ENCODE assay signal across 1 mouse cellular context in genomic region chr7:28601668-28602067, GRCm38 (mm10).
TF ChIP-seq lines count a peak whose summit lies in the region.

No protein-coding gene starts in this region.

TF ChIP-seq in MEL, 35 proteins besides CTCF, POLR2A, EP300 and RAD21 (continued from another document):
- no peak for TF ChIP-seq ZMIZ1 (IDR thresholded peaks at IDR 0.05; ENCODE audit: low read depth, low read length)
- peak; percentile 79 for TF ChIP-seq MAZ (IDR thresholded peaks at IDR 0.05; ENCODE audit: low read depth, low read length)
- TF ChIP-seq ZC3H11A (IDR thresholded peaks at IDR 0.05; ENCODE audit: low read depth, low read length): peak; percentile 81
- no peak for TF ChIP-seq CHD2 (IDR thresholded peaks at IDR 0.05; ENCODE audit: low read length)
- no peak for TF ChIP-seq MYB (IDR thresholded peaks at IDR 0.05; ENCODE audit: low read depth, low read length)
- TF ChIP-seq HCFC1 (IDR thresholded peaks at IDR 0.05; ENCODE audit: low read depth, low read length): 0 out of 2 replicates have a peak, but pooled peaks have one; percentile 29
- TF ChIP-seq TBP (IDR thresholded peaks at IDR 0.05; ENCODE audit: low read depth, low read length): no peak
- no peak for TF ChIP-seq MYC (IDR thresholded peaks at IDR 0.05; ENCODE audit: low read depth, low read length)
- no peak for TF ChIP-seq MEF2A (IDR thresholded peaks at IDR 0.05; ENCODE audit: extremely low read depth, insufficient replicate concordance, low read depth, low read length, poor library complexity, severe bottlenecking)
- peak; percentile 61; the same call in 1 of the 2 replicates for TF ChIP-seq SIN3A (IDR thresholded peaks at IDR 0.05; ENCODE audit: low read length)
- TF ChIP-seq TCF12 (IDR thresholded peaks at IDR 0.05; ENCODE audit: low read depth, low read length): no peak
- TF ChIP-seq TAL1 (IDR thresholded peaks at IDR 0.05; ENCODE audit: low read length): no peak
- TF ChIP-seq E2F4 (IDR thresholded peaks at IDR 0.05; ENCODE audit: borderline replicate concordance, low read depth, low read length): no peak
- TF ChIP-seq USF2 (IDR thresholded peaks at IDR 0.05; ENCODE audit: borderline replicate concordance in 1 of 2, insufficient read depth in 1 of 2, low read depth in 1 of 2, low read length in 2 of 2): no peak
- TF ChIP-seq NRF1 (IDR thresholded peaks at IDR 0.05; ENCODE audit: insufficient read depth, low read depth, low read length, poor library complexity, severe bottlenecking): no peak
